Mouse (Mus musculus): Measurements from ENCODE around the gene Ltbp1.

- TF ChIP-seq CTCF (IDR thresholded peaks at IDR 0.05; ENCODE audit: extremely low read depth, insufficient read depth, low read length) = no peak
- TF ChIP-seq POLR2A (IDR thresholded peaks at IDR 0.05; ENCODE audit: extremely low read depth, insufficient read depth, low read length) = no peak
Measured at GRCm38 (mm10) chr17:74989691-74990090, 15.7 kb upstream of the Ltbp1 start.
